Mouse (Mus musculus): Measurements from ENCODE around the gene Thoc5.
A peak's percentile ranks its signal among the peaks of the same experiment; 100 is the strongest.

The Thoc5 gene

GRCm38 (mm10) chr11:4974376-4975122 is 79.4 kb downstream of the Thoc5 start:
- DNase-seq (ENCODE audit: low spot score in 2 of 2): no peak

- DNase-seq (ENCODE audit: low spot score in 2 of 2): peak in 1 of 2 experiments; percentile 35
Measured at GRCm38 (mm10) chr11:4975623-4976022, 80.5 kb downstream of the Thoc5 start.

Measured in frontal cortex, postnatal 14 days (tissue).